Mouse (Mus musculus): Measurements from ENCODE around the gene Slc7a8. TPM values are rescaled to one million over a fixed set of nuclear protein-coding genes. Genes with fewer than 3 reads are reported as not detected.
A peak's percentile ranks its signal among the peaks of the same experiment; 100 is the strongest.
"Not testable (repeated sequence)": the region's sequence is repeated elsewhere in the genome, so short reads cannot be mapped to it uniquely, and the experiment has no call there.

The Slc7a8 gene
- total RNA-seq, 2 experiments from 2014 or later, result 6.5 to 8.8 TPM

DNA sequence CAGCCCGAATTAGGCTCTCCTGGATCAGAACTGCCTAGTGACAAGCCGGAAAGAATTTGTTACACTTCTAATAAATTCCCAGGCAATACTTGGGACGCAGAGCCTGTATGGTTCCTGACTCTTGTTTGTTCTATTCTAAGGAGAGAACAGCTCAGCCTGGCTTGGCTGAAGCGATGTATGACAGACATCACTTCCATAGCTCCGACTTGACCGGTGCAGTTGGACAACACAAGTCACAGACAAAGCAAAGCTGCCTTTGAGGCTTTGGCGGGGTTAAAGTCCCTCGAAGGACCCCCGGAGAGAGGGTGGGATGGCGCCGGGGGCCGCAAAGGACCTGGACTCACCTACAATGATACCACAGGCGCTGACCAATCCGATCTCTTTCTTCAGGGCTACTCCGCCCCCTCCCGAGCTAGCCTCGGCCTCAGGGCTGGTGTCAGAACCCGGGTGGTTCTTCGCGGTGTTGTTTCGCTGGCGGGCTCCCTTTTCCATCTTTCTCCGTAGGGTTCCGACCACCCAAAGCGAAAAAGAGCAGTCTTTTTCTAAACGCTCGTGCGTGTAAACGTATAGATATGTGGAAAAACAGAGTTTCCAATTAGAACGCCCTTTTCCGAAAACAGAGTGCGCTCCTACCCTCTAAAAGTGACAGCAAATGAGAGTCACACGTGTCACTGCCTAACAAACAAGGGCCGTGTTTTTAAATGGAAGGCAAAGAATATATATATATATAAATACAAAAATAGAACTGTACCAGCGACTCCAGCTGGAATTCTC, 723 bp downstream of the Slc7a8 start:
- DNase-seq (ENCODE audit: low spot score in 2 of 2), result peak in 1 of 2 experiments; percentile 26

DNA sequence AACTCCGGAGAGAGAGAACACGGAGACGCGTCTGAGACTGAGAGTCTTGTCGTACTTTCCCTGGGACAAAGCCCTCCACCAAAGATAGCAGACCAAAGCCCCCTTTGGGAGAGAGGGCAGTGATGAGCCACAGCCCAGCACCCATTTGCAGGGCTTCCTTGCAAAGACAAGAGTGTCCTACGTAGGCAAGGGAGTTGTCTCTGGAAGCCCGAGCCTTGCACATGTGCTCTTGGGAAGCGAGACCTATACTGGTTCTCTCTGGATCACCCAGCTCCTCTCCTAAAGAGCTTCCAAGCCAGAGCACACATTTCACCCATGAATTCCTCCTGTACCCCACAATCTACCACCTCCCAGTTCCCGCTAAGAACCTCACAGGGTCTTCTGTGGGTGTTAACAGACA, 1.7 kb downstream of the Slc7a8 start:
- no peak for DNase-seq (ENCODE audit: low spot score in 2 of 2)

DNA sequence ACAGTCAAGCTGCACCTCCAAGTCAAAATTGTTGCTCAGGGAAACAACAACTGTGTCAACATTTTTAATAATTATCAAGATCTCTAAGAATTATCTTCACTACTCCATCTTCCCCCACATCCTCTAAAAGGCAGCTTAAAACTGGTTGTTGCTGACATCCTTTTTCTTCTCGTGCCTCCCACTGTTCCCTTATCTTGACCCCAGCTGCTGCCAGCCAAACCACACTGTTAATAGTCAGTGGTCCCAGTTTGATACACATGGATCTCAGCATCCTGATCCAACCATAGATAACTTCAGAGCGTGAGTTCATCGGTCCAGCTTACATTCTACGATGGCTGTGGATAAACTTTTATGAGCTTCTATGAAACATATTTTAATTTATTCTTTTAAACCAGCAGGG, 3.9 kb downstream of the Slc7a8 start:
- no peak for DNase-seq (ENCODE audit: low spot score in 2 of 2)

DNA sequence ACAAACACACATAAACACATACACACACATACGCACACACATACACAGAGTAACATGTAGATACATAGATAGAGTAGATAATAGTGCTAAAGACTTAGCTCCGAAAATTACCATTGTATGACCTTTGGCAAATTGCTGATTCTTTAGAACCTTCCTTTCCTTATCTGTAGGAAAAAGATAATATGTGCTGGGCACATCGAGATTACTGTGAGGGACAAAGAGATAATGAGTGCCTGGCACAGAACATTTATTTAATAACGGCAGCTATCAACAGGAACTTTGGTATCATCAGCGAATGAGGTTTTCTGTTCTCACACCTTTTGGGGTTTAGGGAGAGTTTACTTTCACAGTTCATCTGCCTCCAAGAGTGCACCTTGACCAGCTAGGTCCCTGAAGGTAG, 5.0 kb downstream of the Slc7a8 start:
- DNase-seq (ENCODE audit: low spot score in 2 of 2), result no peak

DNA sequence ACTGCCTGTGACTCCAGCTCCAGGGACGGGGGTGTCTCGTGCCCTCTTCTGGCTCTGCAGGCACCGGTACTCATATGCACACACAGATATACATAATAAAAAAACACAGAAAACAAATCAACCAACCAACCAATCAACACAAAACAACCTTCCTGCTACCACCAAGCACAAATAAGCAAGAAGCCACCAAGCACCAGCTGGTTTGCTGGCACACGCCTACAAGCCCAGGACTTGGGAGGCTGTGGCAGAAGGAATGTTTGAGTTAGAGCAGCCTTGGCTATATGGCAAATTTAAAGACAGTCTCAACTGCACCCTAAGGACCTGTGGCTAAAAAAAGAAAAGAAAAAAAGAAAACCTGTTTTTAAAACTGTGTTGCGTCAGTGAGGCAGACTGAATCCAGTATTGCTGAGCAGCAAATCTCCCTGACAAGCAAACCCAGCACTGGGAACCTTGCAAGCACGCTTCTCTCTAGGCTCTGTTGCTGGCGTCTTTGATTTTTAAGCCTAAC, 6.2 kb downstream of the Slc7a8 start:
- no peak for DNase-seq (ENCODE audit: low spot score in 2 of 2)

DNA sequence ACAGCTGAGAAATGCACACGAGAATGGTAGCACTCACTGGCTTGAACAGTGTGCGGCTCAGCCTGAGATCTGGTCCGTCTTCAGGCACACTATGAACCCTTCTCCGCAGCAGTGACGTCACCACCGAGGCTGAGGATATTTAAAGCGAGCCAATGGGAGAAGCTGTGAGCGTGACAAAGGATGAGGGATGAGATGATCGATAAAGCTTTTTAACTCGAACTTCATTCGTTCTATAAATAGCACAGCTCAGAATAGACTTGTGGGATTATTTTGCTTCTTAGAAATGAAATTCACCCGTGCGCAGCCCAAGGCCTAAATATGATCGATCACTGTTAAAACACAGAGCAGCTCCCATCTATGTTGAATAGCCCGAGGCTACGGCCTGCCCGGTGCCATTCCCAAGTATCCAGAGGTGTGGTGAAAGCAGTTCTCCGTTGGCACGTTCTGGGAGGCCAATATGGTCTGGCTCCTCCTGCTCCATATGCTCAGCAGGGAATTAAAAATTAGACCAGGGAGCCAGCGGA, 9.4 kb downstream of the Slc7a8 start:
- DNase-seq (ENCODE audit: low spot score in 2 of 2), result no peak

DNA sequence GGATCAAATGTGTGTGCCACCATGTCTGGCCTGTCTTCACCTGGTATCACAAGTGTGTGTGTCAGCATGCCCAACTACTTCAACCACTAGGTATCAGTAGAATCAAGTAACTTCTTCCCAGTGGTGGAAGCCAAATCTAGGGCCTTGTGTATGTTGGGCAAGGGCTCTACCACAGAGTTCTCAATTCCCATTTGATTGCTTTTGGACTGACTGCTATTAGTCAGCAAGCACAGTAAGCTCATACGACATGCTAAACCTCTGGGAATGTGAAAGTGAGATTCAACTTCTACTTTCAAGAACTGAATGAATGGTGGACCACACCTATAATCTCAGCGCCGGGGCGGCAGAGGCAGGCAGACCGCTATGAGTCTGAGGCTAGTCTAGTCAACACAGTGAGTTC, 11.4 kb downstream of the Slc7a8 start:
- DNase-seq (ENCODE audit: low spot score in 2 of 2), result no peak

DNA sequence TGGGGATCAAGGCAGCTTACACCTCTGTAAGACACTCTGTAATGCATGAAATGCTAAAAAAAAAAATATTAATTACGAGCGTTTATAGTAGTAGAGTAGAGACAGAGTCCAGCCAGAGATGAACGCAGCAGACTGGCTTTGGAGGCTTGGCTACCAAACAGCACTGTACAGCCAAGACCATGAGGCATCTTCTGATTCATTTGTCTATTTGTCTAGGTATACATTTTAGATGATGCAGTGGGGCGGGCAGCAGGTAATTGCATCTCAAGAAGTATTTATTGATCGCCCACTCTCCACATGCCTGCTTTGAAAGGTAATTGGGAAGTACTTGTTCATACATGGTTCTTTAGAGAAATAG, 12.7 kb downstream of the Slc7a8 start:
- no peak for DNase-seq (ENCODE audit: low spot score in 2 of 2)

DNA sequence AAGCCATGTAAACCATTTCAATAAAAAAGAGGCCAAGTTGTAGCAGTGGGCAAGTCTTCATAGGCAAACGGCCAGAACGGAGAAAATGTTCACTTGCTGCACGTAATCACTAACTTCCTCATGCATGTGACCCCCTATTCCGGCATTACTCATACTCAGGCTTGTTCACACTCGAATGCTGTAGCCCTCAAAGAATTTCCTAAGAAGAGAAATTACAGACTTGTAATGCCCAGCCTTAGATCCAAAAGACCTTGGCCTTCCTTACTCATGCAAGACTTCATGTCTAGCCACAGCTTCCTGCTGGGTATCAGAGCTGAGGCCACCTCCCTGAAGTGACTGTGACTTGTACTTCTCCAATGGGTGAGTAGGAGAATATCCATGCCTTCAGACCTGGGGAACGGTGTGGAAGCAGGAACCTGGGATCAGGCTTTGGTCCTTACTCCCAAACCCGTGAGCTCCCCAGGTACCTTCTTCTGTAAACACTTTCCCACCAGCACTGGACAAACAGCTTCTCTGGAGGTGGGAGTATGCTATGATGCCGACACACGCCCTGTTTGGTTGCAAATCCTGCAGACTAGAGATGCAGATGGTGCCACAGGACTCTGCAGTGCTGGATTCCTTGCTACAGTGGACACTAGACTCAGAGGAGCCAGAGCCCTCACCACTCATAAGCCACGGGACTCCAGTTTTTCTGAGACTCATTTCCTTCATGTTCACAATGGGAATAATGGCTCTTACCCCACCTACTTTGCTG, 13.3 kb downstream of the Slc7a8 start:
- DNase-seq (ENCODE audit: low spot score in 2 of 2), result no peak

DNA sequence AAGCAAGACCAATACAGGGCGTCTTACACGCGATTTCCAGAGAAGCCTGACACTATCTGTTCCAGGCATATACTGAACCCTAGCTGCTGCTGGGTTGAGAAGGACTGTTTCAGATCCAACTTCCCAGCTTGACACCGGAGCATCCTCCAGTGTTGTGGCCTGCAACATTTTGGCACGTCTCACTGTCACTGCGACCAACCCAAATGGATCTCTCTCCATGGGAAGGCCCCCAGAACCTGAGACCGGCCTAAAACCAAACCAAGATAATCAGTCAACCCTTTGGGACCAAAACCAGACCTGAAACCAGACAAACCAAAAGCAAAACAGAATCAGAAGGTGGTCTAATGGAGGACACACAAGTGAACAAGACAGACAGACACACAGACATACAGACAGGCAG, 14.8 kb downstream of the Slc7a8 start:
- not testable (repeated sequence) for DNase-seq (ENCODE audit: low spot score in 2 of 2)

DNA sequence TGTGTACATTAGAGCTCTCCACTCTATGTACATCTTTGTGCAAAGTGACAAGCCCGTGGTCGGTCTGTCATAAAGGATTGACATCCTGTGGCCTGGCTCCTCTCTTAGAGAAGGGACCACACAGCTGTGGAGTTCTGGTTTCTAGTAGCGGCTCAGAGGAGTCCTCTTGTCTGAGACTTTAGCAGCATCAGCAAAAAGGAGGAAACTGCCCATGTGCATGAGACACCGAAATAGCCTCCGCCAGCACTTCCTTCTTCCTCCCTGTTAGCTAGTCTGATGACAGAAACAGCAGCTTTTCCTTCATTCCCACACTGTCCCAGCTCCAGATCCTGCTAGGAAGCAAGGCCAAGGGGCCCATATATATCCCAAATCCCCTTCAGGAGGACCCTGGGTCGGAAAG, 25.4 kb downstream of the Slc7a8 start:
- no peak for DNase-seq (ENCODE audit: low spot score in 2 of 2)

DNA sequence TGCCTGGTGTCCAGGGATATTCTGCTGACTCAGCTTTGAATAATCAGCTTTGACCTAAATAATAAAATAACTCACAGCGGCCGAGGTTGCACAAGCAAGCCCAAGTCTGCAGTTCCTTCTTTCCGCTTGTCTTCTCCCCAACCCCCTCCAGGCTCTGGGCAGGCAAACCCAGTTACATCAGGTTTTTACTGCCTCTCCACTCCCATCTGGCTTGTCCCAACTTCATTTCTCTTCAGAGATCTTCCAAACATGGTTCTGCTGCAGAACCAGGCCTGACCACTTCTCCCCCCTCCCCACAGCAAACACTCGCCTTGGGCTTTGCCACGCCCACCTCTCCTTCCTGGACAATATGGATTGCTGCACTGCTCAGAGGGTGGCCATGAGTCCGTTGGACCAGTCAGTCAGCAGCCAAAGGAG, 27.1 kb downstream of the Slc7a8 start:
- DNase-seq (ENCODE audit: low spot score in 2 of 2), result peak in 1 of 2 experiments; percentile 36

DNA sequence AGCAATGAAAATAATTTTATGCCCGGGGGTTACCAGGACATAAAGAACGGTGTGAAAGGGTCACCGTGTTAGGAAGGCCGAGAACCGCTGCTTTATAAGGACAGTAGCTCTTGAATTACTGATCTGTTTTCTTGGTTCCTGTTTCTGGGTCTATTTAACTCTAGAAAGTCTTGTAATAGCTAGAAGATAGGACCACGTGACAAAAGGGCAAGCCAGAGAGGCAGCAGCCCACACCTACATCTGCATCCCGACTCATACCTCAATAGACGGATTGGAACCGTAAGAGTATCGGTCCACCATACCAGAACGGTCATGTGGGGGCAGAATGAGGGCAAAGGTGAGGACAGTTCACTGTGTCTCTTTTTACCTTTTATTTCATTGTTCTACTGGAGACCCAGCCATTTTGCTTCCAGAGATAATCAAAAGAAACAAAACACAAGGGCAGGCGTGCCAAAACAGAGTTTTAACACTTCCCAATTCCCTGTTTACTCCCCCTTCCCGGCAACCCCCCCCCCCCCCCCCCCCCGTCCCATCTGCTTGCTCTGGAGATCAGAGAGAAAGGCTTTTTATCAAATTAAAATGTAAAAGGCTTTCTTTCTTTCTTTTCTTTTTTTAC, 27.7 kb downstream of the Slc7a8 start:
- DNase-seq (ENCODE audit: low spot score in 2 of 2), result no peak

DNA sequence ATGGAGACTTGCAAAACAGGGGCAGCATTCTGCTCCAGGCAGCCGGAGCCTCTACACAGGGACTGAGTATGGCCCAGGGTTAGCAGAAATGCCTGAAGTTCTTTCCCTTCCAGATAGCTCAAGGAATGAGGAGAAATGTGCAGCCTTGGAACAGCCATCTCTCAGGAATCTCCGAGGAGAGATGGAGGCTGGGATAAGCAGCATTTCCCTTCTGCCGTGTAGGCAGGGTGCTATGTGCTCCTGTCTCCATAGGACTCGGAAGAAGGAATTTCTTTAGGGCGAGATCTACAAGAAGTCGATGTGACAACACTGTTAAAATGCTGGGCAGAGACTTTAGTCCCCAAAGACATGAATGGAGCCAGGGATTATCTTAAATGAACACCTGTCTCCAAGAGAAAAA, 28.8 kb downstream of the Slc7a8 start:
- no peak for DNase-seq (ENCODE audit: low spot score in 2 of 2)

DNA sequence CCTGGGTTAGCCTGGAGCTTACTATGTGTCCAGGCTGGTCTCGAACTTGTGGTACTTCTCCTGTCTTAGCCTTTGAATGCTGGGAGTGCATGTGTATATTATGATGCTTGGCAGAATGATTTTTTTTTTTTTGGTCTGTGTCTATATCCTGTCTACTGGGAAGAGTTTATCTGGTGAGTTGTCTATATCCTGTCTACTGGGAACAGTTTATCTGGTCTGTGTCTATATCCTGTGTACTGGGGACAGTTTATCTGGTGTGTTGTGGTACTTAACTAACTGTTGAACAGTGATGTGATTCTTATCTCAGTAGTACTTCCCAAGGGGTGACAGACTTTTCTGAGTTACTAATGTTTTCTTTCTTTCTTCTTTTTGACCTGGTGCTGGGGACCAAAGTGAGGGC, 30.0 kb downstream of the Slc7a8 start:
- DNase-seq (ENCODE audit: low spot score in 2 of 2), result no peak

DNA sequence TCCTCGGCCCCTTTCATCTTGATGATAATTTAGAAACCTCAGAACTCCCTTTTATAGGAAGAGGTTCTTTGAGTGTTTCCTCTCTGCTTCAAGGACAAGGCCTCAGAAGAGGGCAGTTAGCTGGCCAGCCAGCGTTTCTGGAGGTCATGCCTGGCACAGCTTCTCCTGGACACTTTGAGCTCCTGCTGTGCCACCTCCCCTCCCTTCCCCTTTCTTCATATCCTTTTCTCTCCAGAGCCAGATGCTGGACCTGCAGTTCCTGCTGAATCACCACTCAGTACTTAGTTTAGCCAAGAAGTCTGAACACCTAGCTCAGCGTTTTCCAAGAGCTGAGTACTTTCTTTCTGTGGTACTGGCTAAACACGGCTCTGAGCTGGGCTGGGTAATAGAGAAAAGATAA, 32.5 kb downstream of the Slc7a8 start:
- DNase-seq (ENCODE audit: low spot score in 2 of 2), result no peak

DNA sequence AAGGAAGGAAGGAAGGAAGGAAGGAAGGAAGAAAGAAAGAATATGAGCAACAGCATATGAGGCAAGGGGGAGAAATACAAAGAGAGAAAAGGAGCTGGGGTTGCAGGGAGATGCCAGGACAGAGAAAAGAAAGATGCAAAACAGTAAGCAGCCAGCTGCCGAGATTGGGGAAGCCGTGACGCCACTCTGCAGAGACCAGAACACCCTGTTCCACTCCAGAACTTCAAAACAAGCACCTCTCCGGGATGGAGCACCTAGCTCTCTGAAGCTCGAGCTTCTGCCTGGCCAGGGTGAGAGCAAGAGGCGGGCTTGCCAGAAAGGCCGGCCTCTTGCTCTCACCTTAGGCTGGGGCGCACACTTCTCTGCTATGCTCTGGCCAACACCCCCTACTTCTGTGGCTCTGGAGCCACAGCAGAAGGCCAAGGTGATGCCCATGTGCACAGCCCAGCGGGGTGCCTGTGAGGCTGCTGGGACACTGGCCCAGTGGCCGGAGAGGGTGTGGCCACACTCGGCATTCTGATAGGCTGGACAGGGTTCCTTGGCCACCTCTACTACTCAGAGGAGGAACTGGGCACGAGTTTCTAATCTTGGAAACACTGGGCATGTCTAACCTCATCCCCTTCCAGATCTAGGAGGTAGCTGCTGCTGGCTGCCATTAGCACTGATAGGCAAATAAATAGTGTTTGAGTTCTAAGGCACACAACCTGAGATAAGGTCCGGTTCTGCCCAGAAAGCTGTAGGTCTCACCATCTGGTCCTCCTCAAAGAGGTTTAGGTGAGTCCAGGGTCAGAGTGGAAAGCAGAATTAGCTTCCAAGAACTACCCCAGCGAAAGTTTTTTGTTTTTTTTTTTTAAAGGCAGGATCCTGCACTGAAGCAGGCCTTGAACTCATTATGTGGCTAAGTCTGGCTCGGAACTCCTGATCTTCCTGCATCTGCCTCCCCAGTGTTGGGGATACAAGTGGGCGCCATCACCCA, 33.5 kb downstream of the Slc7a8 start:
- no peak for DNase-seq (ENCODE audit: low spot score in 2 of 2)

DNA sequence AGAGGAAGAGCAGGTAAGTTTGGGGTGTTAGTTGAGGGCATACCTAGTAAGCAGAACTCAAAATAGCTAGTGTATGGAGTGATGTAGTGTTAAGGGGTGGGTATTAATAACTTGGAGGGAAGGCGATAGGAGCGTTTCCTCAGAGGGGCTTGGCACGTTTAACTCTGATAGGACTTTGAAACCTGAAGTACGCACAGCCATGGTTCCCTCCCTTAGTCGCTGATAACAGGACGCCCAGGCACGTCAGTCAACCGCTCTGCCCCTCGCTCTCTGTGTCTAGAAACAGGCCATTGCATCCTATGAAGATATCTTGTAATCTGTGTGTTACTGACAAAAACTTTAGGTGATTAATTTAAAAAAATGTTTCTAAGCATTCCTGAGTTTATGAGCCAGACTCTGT, 35.7 kb downstream of the Slc7a8 start:
- no peak for DNase-seq (ENCODE audit: low spot score in 2 of 2)

DNA sequence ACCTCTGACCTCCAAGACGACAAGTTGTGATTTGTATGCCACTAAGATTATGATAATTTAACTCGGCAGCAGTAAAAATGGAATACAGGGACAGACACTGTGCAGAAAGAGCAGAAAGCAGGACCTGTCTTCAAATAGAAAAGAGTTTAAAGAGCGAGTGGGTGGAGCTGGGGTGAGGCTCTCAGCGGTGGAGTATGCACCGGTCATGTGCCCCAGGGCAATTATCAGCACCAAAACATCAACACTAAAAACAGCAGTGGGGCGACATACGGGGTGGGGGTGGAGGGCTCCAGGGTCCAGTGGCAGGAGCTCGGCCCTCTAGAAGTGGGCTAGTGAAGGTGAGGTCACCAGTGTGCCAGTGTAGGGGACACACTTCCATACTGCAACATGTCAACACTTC, 37.3 kb downstream of the Slc7a8 start:
- no peak for DNase-seq (ENCODE audit: low spot score in 2 of 2)

DNA sequence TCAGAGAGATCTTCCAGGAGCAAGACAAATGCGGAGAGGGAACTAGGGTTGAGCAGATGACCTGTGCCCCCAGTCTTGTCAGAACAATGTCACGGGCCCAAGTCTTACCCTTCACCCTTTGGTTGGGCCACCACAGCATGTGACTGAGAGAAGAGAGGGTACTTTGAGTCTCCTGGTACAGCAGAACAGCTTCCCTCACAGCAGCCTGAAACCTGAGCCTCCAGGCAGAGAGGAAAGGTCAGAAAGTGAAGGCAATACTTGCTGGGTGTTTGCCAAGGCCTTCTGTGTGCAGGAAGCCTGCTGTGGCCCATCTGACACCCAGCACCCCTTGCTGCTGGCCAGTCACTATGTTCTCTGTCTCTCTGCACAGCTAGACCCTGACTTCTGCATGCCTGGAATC, 39.4 kb downstream of the Slc7a8 start:
- DNase-seq (ENCODE audit: low spot score in 2 of 2), result peak in 1 of 2 experiments; percentile 32

DNA sequence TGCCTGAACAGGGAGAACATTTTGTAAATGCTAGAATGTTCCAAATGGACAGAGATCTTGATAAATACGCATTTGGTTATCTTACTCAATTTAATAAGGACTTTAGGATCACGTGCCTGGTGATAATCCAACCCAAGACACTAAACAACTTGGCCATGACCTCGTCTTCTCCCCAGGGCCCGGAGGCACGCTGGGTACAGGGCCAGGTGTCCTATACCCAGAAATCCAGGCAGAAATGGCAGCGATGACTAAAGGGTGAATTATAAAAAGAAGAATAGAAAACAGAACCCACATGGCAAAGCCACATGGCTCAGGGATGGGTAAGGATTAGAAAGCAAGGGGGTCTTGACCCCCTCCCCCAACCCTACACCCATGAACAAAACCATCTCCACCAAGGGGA, 40.0 kb downstream of the Slc7a8 start:
- no peak for DNase-seq (ENCODE audit: low spot score in 2 of 2)
